Mouse (Mus musculus): ENCODE measurements around the gene Gad2. TPM values are rescaled to one million over a fixed set of nuclear protein-coding genes. Genes with fewer than 3 reads are reported as not detected.
"Not testable (repeated sequence)": the region's sequence is repeated elsewhere in the genome, so short reads cannot be mapped to it uniquely, and the experiment has no call there.

The Gad2 gene
- not detected in 2 replicates for polyA plus RNA-seq (2014; fragmentation: Nextera tagmentation; extraction: Ambion mirVana)

DNA sequence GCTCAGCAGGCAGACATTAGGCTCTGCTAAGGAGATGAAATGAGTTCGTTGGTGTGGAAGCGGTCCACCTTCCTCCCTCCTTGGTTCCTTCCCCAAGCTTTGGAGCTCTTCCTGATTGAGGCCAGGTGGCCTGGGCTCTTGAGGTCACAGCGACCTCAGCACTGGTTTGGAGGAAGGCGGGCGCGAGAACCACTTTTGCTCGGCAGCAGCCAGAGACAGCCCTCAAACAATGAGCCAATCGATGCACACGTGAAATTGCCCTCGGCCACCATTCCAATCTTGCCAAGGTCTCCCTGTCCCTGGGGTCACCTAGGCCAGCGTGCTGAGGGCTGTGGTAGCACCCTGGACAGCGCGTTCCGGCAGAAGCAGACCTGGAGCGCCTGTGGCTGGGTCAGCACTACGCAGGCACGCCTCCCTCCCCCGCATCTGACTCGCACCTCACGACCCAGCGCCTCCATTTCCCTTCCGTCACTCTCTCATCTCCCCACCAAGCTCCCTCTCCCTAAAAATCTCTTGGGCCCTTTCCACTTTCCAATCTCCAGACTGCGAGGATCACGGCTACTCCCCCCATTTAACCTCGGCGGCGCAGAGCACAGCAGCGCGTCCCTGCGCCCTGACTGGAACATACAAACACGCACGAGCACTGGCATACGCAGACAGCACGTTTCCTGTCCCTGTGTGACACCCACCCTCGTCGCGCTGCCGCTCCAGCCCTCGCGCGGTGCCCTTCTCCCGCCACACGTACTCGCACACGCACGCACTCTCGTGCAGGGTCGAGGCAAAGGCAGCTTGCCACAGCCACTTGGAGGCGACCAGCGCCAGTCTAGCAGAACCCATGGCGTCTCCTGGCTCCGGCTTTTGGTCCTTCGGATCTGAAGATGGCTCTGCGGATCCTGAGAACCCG, at the start of gene Gad2:
TSS of gene Gad2 (plus strand) at position 378 of the 904 bp plus-strand sequence.
- under 1% methylated on average over 55 of the region's 55 CpGs for WGBS
- peak within 1 kb of the TSS; percentile 55 for H3K4me2 ChIP-seq (replicated peaks; ENCODE audit: low read depth, low read length)
- ATAC-seq (ENCODE audit: low FRiP score, low TSS enrichment): peak; percentile 90

DNA sequence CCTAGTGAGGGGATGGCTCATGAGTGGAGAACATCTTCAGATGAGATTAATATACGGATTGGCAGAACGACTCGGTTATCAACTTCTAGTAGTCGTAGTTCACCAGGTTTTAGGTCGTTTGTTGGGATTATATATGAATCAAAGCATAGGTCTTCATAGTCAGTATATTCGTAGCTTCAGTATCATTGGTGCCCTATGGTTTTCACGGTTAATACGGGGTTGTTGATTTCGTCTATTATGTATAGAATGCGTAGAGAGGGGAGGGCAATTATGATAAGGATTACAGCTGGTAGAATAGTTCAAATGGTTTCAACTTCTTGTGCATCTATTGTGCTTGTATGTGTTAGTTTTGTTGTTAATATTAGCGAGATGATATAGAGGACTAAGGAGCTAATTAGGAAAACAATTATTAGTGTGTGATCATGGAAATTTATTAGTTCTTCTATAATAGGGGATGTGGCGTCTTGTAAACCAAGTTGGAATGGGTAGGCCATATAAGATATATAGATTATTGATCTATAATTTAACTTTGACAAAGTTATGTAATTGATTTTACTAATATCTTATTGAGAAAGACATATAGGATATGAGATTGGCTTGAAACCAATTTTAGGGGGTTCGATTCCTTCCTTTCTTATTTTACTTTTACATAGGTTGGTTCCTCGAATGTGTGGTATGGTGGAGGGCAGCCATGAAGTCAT, 34.4 kb upstream of the Gad2 start:
- WGBS: 87% methylated on average over 14 of the region's 14 CpGs
- H3K27me3 ChIP-seq (ENCODE audit: control insufficient read depth, insufficient read depth, low read length); H3K4me1 ChIP-seq (ENCODE audit: control insufficient read depth, insufficient read depth, low read length); H3K4me2 ChIP-seq (replicated peaks; ENCODE audit: low read depth, low read length); H3K27ac ChIP-seq (ENCODE audit: low read depth, low read length); H3K9ac ChIP-seq (ENCODE audit: low read depth, low read length); H3K36me3 ChIP-seq (ENCODE audit: control insufficient read depth, insufficient read depth, low read length); H3K9me3 ChIP-seq (ENCODE audit: control insufficient read depth, low read length); H3K4me3 ChIP-seq (ENCODE audit: low read length): not testable (repeated sequence)
- ATAC-seq (ENCODE audit: low FRiP score, low TSS enrichment): peak; percentile 89

More for the DNA sequence above, at the start of gene Gad2:
- H3K4me1 ChIP-seq (ENCODE audit: control insufficient read depth, insufficient read depth, low read length): peaks cover 14% of the 10 kb centered on the region; the same call in 1 of the 2 replicates
- H3K4me3 ChIP-seq (ENCODE audit: low read length): peak within 1 kb of the TSS; percentile 35
- H3K9ac ChIP-seq (ENCODE audit: low read depth, low read length): no peak within 1 kb of the TSS
- H3K27ac ChIP-seq (ENCODE audit: low read depth, low read length): no peak within 1 kb of the TSS
- H3K9me3 ChIP-seq (ENCODE audit: control insufficient read depth, low read length): no peaks in the 10 kb centered on the region
- peaks cover 92% of the 10 kb centered on the region for H3K27me3 ChIP-seq (ENCODE audit: control insufficient read depth, insufficient read depth, low read length)
- no peaks in the 10 kb centered on the region for H3K36me3 ChIP-seq (ENCODE audit: control insufficient read depth, insufficient read depth, low read length)

DNA sequence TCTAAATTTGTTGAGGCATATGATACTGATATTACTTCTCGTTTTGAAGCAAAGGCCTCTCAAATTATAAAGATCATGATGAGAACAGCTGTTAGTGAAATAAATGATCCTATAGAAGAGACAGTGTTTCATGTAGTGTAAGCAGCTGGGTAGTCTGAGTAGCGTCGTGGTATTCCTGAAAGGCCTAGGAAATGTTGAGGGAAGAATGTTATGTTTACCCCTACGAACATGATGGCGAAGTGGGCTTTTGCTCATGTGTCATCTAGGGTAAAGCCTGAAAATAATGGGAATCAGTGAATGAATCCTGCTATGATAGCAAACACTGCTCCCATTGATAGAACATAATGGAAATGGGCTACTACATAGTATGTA, 33.8 kb upstream of the Gad2 start:
- H3K9me3 ChIP-seq (ENCODE audit: control insufficient read depth, low read length); H3K4me1 ChIP-seq (ENCODE audit: control insufficient read depth, insufficient read depth, low read length); H3K4me2 ChIP-seq (replicated peaks; ENCODE audit: low read depth, low read length); H3K36me3 ChIP-seq (ENCODE audit: control insufficient read depth, insufficient read depth, low read length); H3K9ac ChIP-seq (ENCODE audit: low read depth, low read length); H3K27ac ChIP-seq (ENCODE audit: low read depth, low read length); H3K4me3 ChIP-seq (ENCODE audit: low read length); H3K27me3 ChIP-seq (ENCODE audit: control insufficient read depth, insufficient read depth, low read length): not testable (repeated sequence)
- WGBS: 88% methylated on average over 5 of the region's 5 CpGs
- peak; percentile 44 for ATAC-seq (ENCODE audit: low FRiP score, low TSS enrichment)

DNA sequence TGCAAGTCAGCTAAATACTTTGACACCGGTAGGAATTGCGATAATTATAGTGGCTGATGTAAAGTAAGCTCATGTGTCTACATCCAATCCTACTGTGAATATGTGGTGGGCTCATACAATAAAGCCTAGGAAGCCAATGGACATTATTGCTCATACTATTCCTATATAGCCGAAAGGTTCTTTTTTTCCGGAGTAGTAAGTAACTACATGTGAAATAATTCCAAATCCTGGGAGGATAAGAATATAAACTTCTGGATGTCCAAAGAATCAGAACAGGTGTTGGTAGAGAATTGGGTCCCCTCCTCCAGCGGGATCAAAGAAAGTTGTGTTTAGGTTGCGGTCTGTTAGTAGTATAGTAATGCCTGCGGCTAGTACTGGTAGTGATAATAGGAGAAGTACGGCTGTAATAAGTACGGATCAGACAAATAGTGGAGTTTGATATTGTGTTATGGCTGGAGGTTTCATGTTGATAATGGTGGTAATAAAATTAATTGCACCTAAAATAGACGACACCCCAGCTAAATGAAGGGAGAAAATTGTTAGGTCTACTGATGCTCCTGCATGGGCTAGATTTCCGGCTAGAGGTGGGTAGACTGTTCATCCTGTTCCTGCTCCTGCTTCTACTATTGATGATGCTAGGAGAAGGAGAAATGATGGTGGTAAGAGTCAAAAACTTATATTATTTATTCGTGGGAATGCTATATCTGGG, 33.2 kb upstream of the Gad2 start:
- H3K9me3 ChIP-seq (ENCODE audit: control insufficient read depth, low read length); H3K36me3 ChIP-seq (ENCODE audit: control insufficient read depth, insufficient read depth, low read length); H3K27me3 ChIP-seq (ENCODE audit: control insufficient read depth, insufficient read depth, low read length); H3K4me2 ChIP-seq (replicated peaks; ENCODE audit: low read depth, low read length); H3K27ac ChIP-seq (ENCODE audit: low read depth, low read length); H3K4me1 ChIP-seq (ENCODE audit: control insufficient read depth, insufficient read depth, low read length); H3K4me3 ChIP-seq (ENCODE audit: low read length); H3K9ac ChIP-seq (ENCODE audit: low read depth, low read length): not testable (repeated sequence)
- WGBS: 72% methylated on average over 12 of the region's 12 CpGs
- peak; percentile 95 for ATAC-seq (ENCODE audit: low FRiP score, low TSS enrichment)

DNA sequence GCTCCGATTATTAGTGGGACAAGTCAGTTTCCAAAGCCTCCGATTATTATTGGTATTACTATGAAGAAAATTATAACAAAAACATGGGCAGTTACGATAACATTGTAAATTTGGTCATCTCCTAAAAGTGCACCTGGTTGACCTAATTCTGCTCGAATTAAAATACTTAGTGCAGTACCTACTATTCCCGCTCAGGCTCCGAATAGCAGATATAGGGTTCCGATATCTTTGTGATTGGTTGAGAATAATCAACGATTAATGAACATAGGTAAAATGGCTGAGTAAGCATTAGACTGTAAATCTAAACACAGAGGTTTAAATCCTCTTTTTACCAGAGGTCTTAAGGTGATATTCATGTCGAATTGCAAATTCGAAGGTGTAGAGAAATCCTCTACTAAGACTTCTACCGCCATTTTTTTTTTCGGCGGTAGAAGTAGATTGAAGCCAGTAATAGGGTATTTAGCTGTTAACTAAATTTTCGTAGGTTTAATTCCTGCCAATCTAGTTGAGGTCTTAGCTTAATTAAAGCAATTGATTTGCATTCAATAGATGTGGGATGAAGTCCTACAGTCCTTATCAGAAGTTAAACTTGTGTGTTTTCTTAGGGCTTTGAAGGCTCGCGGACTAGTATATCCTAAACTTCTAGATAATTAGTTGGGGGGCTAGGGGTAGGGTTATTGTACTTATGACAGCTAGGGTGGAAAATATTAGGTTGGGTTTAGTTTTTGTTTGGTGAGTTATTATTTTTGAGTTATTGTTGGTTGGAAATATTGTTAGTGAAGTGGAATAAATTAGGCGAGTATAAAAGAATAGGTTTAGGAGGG, 32.4 kb upstream of the Gad2 start:
- not testable (repeated sequence) for H3K36me3 ChIP-seq (ENCODE audit: control insufficient read depth, insufficient read depth, low read length); H3K27ac ChIP-seq (ENCODE audit: low read depth, low read length); H3K27me3 ChIP-seq (ENCODE audit: control insufficient read depth, insufficient read depth, low read length); H3K4me2 ChIP-seq (replicated peaks; ENCODE audit: low read depth, low read length); H3K9me3 ChIP-seq (ENCODE audit: control insufficient read depth, low read length); H3K9ac ChIP-seq (ENCODE audit: low read depth, low read length); H3K4me1 ChIP-seq (ENCODE audit: control insufficient read depth, insufficient read depth, low read length); H3K4me3 ChIP-seq (ENCODE audit: low read length)
- 90% methylated on average over 16 of the region's 17 CpGs for WGBS
- peak; percentile 94 for ATAC-seq (ENCODE audit: low FRiP score, low TSS enrichment)

DNA sequence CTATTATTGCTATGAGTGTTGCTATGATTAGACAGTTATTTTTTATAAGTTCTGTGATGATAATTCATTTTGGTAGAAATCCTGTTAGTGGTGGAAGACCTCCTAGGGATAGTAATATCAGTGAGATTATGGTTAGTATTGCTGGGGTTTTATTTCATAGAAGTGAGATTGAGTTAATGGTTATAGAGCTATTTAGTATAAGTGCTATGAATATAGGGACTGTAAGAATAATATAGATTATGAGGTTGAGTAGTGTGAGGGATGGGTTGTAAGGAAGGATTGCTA, 31.9 kb upstream of the Gad2 start:
- H3K4me1 ChIP-seq (ENCODE audit: control insufficient read depth, insufficient read depth, low read length): no peaks in the 10 kb centered on the region
- no peak for ATAC-seq (ENCODE audit: low FRiP score, low TSS enrichment)
- H3K27me3 ChIP-seq (ENCODE audit: control insufficient read depth, insufficient read depth, low read length): no peaks in the 10 kb centered on the region

DNA sequence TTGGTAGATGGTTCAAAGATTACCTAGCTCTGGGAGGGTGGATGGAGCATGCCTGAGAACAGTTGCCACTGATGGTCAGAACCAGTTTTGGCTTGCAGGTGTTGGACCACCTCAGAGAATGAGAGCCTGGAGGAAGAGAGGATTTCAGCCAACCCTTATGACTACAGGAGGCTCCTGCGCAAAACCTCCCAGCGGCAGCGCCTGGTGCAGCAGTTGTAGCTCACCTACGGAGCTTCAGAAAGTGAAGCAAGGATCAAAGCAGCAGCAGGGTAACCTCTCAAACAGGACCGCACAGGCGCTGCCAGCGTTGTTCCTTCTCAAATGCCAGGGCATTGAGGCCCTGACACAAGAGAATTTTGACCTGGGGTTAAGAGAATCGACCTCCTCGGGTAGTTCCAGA, 4.1 kb upstream of the Gad2 start:
- H3K4me1 ChIP-seq (ENCODE audit: control insufficient read depth, insufficient read depth, low read length): peaks cover 7% of the 10 kb centered on the region; the same call in 1 of the 2 replicates
- ATAC-seq (ENCODE audit: low FRiP score, low TSS enrichment): no peak
- H3K4me2 ChIP-seq (replicated peaks; ENCODE audit: low read depth, low read length): no peak overlapping the region
- H3K9ac ChIP-seq (ENCODE audit: low read depth, low read length): no peak overlapping the region
- 5% methylated on average over 9 of the region's 9 CpGs for WGBS
- peaks cover 55% of the 10 kb centered on the region for H3K27me3 ChIP-seq (ENCODE audit: control insufficient read depth, insufficient read depth, low read length)
- H3K9me3 ChIP-seq (ENCODE audit: control insufficient read depth, low read length): peaks cover 4% of the 10 kb centered on the region; the same call in 1 of the 2 replicates
- no peak overlapping the region for H3K27ac ChIP-seq (ENCODE audit: low read depth, low read length)
- no peaks in the 10 kb centered on the region for H3K36me3 ChIP-seq (ENCODE audit: control insufficient read depth, insufficient read depth, low read length)
- H3K4me3 ChIP-seq (ENCODE audit: low read length): no peak overlapping the region

More for the DNA sequence above, 31.9 kb upstream of the Gad2 start:
- H3K9ac ChIP-seq (ENCODE audit: low read depth, low read length): no peak overlapping the region
- H3K4me3 ChIP-seq (ENCODE audit: low read length): no peak overlapping the region
- H3K36me3 ChIP-seq (ENCODE audit: control insufficient read depth, insufficient read depth, low read length): no peaks in the 10 kb centered on the region
- no peak overlapping the region for H3K4me2 ChIP-seq (replicated peaks; ENCODE audit: low read depth, low read length)
- no peaks in the 10 kb centered on the region for H3K9me3 ChIP-seq (ENCODE audit: control insufficient read depth, low read length)
- H3K27ac ChIP-seq (ENCODE audit: low read depth, low read length): no peak overlapping the region

DNA sequence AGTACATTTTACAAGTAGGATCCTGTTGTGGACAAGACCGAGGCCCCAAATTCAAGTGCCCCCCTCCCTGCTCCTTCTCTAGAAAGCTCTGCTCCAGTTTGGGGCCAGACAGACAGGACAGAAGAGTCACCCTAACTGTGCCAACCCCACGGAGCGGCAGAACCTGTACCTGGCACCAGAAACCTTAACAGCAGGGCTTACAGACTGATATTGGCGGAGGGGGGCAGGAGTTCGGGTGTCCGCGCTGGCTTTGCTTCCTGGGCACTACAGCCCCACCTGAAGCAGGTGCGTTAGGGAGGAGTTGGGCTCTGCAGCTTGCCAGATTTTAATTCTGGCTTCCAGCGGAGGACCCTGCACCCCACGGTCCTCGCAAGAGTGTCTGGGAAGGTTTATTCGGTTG, 2.6 kb upstream of the Gad2 start:
- Histone ChIP-seq H3K4me3 (ENCODE audit: low read length) (no peak overlapping the region), H3K4me2 (replicated peaks; ENCODE audit: low read depth, low read length) (no peak overlapping the region), H3K27ac (ENCODE audit: low read depth, low read length) (no peak overlapping the region), H3K36me3 (ENCODE audit: control insufficient read depth, insufficient read depth, low read length) (no peaks in the 10 kb centered on the region), H3K27me3 (ENCODE audit: control insufficient read depth, insufficient read depth, low read length) (peaks cover 70% of the 10 kb centered on the region), H3K9ac (ENCODE audit: low read depth, low read length) (no peak overlapping the region), H3K4me1 (ENCODE audit: control insufficient read depth, insufficient read depth, low read length) (peaks cover 14% of the 10 kb centered on the region; the same call in 1 of the 2 replicates), H3K9me3 (ENCODE audit: control insufficient read depth, low read length) (peaks cover 4% of the 10 kb centered on the region; the same call in 1 of the 2 replicates)
- WGBS: 2% methylated on average over 12 of the region's 12 CpGs
- no peak for ATAC-seq (ENCODE audit: low FRiP score, low TSS enrichment)
